Mouse (Mus musculus) hindbrain, embryonic 12.5 days (tissue): ENCODE data around the gene Sntb2. TPM values are rescaled to one million over a fixed set of nuclear protein-coding genes. Genes with fewer than 3 reads are reported as not detected.

Source experiments
- ATAC-seq: fragments of 200-750 bp; cut with Nextera tagmentation; 2 replicates; pipeline ENCODE4 v1.8.0; 2017; ENCODE audit warnings: moderate TSS enrichment; ENCODE audit not compliant: low FRiP score
- H3K27ac ChIP-seq: fragments of 300-500 bp; sonication (generic); 2 replicates; pipeline ENCODE4 v1.5.1; 2016; ENCODE audit warnings: mild to moderate bottlenecking
- H3K27me3 ChIP-seq: fragments of 300-500 bp; sonication (generic); 2 replicates; pipeline ENCODE4 v1.6.1; 2016; ENCODE audit warnings: mild to moderate bottlenecking
- H3K36me3 ChIP-seq: fragments of 300-500 bp; sonication (generic); 2 replicates; pipeline ENCODE4 v1.6.1; 2016; ENCODE audit warnings: mild to moderate bottlenecking
- H3K4me1 ChIP-seq: fragments of 300-500 bp; sonication (generic); 2 replicates; pipeline ENCODE4 v1.6.1; 2016
- H3K4me2 ChIP-seq: fragments of 300-500 bp; sonication (generic); replicated peaks from 2 replicates; pipeline ENCODE4 v1.6.1; 2016; ENCODE audit warnings: mild to moderate bottlenecking
- H3K4me3 ChIP-seq: fragments of 300-500 bp; sonication (generic); 2 replicates; pipeline ENCODE4 v1.5.1; 2016; ENCODE audit warnings: mild to moderate bottlenecking
- H3K9ac ChIP-seq: fragments of 300-500 bp; sonication (generic); 2 replicates; pipeline ENCODE4 v1.6.1; 2016; ENCODE audit warnings: mild to moderate bottlenecking, moderate library complexity
- H3K9me3 ChIP-seq: fragments of 300-500 bp; sonication (generic); replicated peaks from 2 replicates; pipeline ENCODE4 v1.6.1; 2016; ENCODE audit warnings: mild to moderate bottlenecking
- WGBS: fragments of 180-500 bp; shearing (Covaris S2); methylation state at CpG from one replicate; pipeline ENCODE4 v1.1.7; 2016; 5-methylcytosine and 5-hydroxymethylcytosine counted together
- polyA plus RNA-seq: library from polyadenylated mRNA; unstranded; fragments of >200 nt; fragmentation: Nextera tagmentation; extraction: Ambion mirVana; gene quantifications from 2 replicates; pipeline ENCODE4 v1.2.1, GENCODE M21; 2016

The Sntb2 gene
- 11.5 and 11.9 TPM in 2 replicates for polyA plus RNA-seq

GRCm38 (mm10) chr8:106935324-106935869, at the start of gene Sntb2:
TSS of gene Sntb2 (plus strand) at chr8:106935750.
- peaks cover 12% of the 10 kb centered on the region for H3K27me3 ChIP-seq
- peak within 1 kb of the TSS; percentile 93 for H3K9ac ChIP-seq
- H3K4me1 ChIP-seq: peaks cover 27% of the 10 kb centered on the region
- no peaks in the 10 kb centered on the region for H3K9me3 ChIP-seq
- peak; percentile 90 for ATAC-seq
- WGBS: under 1% methylated on average over 40 of the region's 41 CpGs
- H3K4me3 ChIP-seq: peak within 1 kb of the TSS; percentile 91
- no peaks in the 10 kb centered on the region for H3K36me3 ChIP-seq
- peak within 1 kb of the TSS; percentile 85 for H3K4me2 ChIP-seq
- H3K27ac ChIP-seq: peak within 1 kb of the TSS; percentile 93

- Histone ChIP-seq H3K9me3 (no peaks in the 10 kb centered on the region), H3K36me3 (peaks cover 44% of the 10 kb centered on the region), H3K27ac (no peak overlapping the region), H3K4me2 (no peak overlapping the region), H3K4me3 (no peak overlapping the region), H3K27me3 (no peaks in the 10 kb centered on the region), H3K9ac (no peak overlapping the region), H3K4me1 (peaks cover 12% of the 10 kb centered on the region)
- 52% methylated on average over 5 of the region's 5 CpGs for WGBS
- ATAC-seq: no peak; the same call in 1 of the 2 replicates
Measured at GRCm38 (mm10) chr8:106887336-106888189, 48.0 kb upstream of the Sntb2 start.

GRCm38 (mm10) chr8:106888803-106889202, 46.7 kb upstream of the Sntb2 start:
- 90% methylated on average over 3 of the region's 3 CpGs for WGBS

GRCm38 (mm10) chr8:106892210-106892805, 43.2 kb upstream of the Sntb2 start:
- ATAC-seq: no peak
- peak overlapping the region; percentile 97 for H3K9ac ChIP-seq

More at GRCm38 (mm10) chr8:106888803-106889202, 46.7 kb upstream of the Sntb2 start:
- Histone ChIP-seq H3K27me3 (no peaks in the 10 kb centered on the region), H3K36me3 (peaks cover 32% of the 10 kb centered on the region), H3K9me3 (no peaks in the 10 kb centered on the region), H3K9ac (no peak overlapping the region), H3K4me3 (no peak overlapping the region), H3K27ac (no peak overlapping the region), H3K4me2 (no peak overlapping the region), H3K4me1 (peaks cover 12% of the 10 kb centered on the region)
- no peak for ATAC-seq

GRCm38 (mm10) chr8:106892806-106893451, 42.6 kb upstream of the Sntb2 start:
- Histone ChIP-seq H3K4me1 (peaks cover 21% of the 10 kb centered on the region), H3K36me3 (peaks cover 2% of the 10 kb centered on the region; the same call in 1 of the 2 replicates), H3K4me2 (peak overlapping the region; percentile 78), H3K27ac (peak overlapping the region; percentile 96), H3K9ac (peak overlapping the region; percentile 97), H3K27me3 (no peaks in the 10 kb centered on the region), H3K4me3 (peak overlapping the region; percentile 95), H3K9me3 (no peaks in the 10 kb centered on the region)
- WGBS: under 1% methylated on average over 55 of the region's 57 CpGs
- peak; percentile 86 for ATAC-seq

More at GRCm38 (mm10) chr8:106892210-106892805, 43.2 kb upstream of the Sntb2 start:
- Histone ChIP-seq H3K9me3 (no peaks in the 10 kb centered on the region), H3K27ac (peak overlapping the region; percentile 96), H3K4me2 (peak overlapping the region; percentile 78), H3K4me1 (peaks cover 21% of the 10 kb centered on the region), H3K4me3 (peak overlapping the region; percentile 95), H3K27me3 (no peaks in the 10 kb centered on the region), H3K36me3 (no peaks in the 10 kb centered on the region; the same call in 1 of the 2 replicates)
- WGBS: 1% methylated on average over 15 of the region's 15 CpGs

- peak within 1 kb of the TSS; percentile 96 for H3K27ac ChIP-seq
- peak within 1 kb of the TSS; percentile 78 for H3K4me2 ChIP-seq
- H3K9ac ChIP-seq: peak within 1 kb of the TSS; percentile 97
- H3K4me1 ChIP-seq: peaks cover 21% of the 10 kb centered on the region
- WGBS: under 1% methylated on average over 63 of the region's 63 CpGs
- H3K4me3 ChIP-seq: peak within 1 kb of the TSS; percentile 95
- H3K36me3 ChIP-seq: peaks cover 9% of the 10 kb centered on the region
- H3K9me3 ChIP-seq: no peaks in the 10 kb centered on the region
- H3K27me3 ChIP-seq: no peaks in the 10 kb centered on the region
- peak; percentile 96 for ATAC-seq
Measured at GRCm38 (mm10) chr8:106893481-106894156, 41.9 kb upstream of the Sntb2 start, which contains the start of gene Utp4. TSS of gene Utp4 (plus strand) at chr8:106893636.

GRCm38 (mm10) chr8:106899473-106899872, 36.1 kb upstream of the Sntb2 start:
- Histone ChIP-seq H3K4me2 (no peak overlapping the region), H3K9ac (no peak overlapping the region), H3K27ac (no peak overlapping the region), H3K4me3 (no peak overlapping the region), H3K9me3 (no peaks in the 10 kb centered on the region), H3K27me3 (no peaks in the 10 kb centered on the region), H3K4me1 (0 out of 2 replicates have a peak, but pooled peaks cover 3% of the 10 kb centered on the region), H3K36me3 (peaks cover 63% of the 10 kb centered on the region)
- WGBS: 90% methylated on average over 5 of the region's 5 CpGs
- ATAC-seq: no peak

GRCm38 (mm10) chr8:106905727-106906480, 29.6 kb upstream of the Sntb2 start:
- H3K36me3 ChIP-seq: peaks cover 75% of the 10 kb centered on the region
- no peak for ATAC-seq
- no peaks in the 10 kb centered on the region for H3K9me3 ChIP-seq
- H3K27ac ChIP-seq: no peak overlapping the region
- H3K4me1 ChIP-seq: no peaks in the 10 kb centered on the region
- WGBS: 95% methylated on average over 17 of the region's 17 CpGs
- H3K27me3 ChIP-seq: no peaks in the 10 kb centered on the region
- H3K4me2 ChIP-seq: no peak overlapping the region
- H3K4me3 ChIP-seq: no peak overlapping the region
- H3K9ac ChIP-seq: no peak overlapping the region

GRCm38 (mm10) chr8:106906635-106907034, 28.9 kb upstream of the Sntb2 start:
- no peak overlapping the region for H3K27ac ChIP-seq
- H3K9me3 ChIP-seq: no peaks in the 10 kb centered on the region
- no peak overlapping the region for H3K4me3 ChIP-seq
- no peaks in the 10 kb centered on the region for H3K4me1 ChIP-seq
- H3K27me3 ChIP-seq: no peaks in the 10 kb centered on the region
- peaks cover 73% of the 10 kb centered on the region for H3K36me3 ChIP-seq
- ATAC-seq: no peak
- no peak overlapping the region for H3K4me2 ChIP-seq
- 97% methylated on average over 6 of the region's 6 CpGs for WGBS
- H3K9ac ChIP-seq: no peak overlapping the region

- H3K27me3 ChIP-seq: no peaks in the 10 kb centered on the region
- no peaks in the 10 kb centered on the region for H3K9me3 ChIP-seq
- no peaks in the 10 kb centered on the region for H3K4me1 ChIP-seq
- no peak overlapping the region for H3K4me3 ChIP-seq
- H3K36me3 ChIP-seq: peaks cover 71% of the 10 kb centered on the region
- no peak overlapping the region for H3K27ac ChIP-seq
- H3K4me2 ChIP-seq: no peak overlapping the region
- no peak for ATAC-seq
- H3K9ac ChIP-seq: no peak overlapping the region
- WGBS: 92% methylated on average over 6 of the region's 6 CpGs
Measured at GRCm38 (mm10) chr8:106907450-106907849, 28.1 kb upstream of the Sntb2 start.

- Histone ChIP-seq H3K9me3 (no peaks in the 10 kb centered on the region), H3K4me2 (no peak overlapping the region), H3K4me1 (no peaks in the 10 kb centered on the region), H3K9ac (no peak overlapping the region), H3K27ac (no peak overlapping the region), H3K27me3 (no peaks in the 10 kb centered on the region), H3K36me3 (peaks cover 69% of the 10 kb centered on the region), H3K4me3 (no peak overlapping the region)
- no peak for ATAC-seq
- WGBS: 95% methylated on average over 7 of the region's 7 CpGs
Measured at GRCm38 (mm10) chr8:106908291-106908690, 27.3 kb upstream of the Sntb2 start.
